Mouse (Mus musculus): ENCODE measurements at regions not wholly inside any gene's neighbourhood (a gene's known extent, or its start where the extent isn't known, plus 50 kb on each side); places are given as distances from the start of the nearest gene placed in this dataset.

DNA sequence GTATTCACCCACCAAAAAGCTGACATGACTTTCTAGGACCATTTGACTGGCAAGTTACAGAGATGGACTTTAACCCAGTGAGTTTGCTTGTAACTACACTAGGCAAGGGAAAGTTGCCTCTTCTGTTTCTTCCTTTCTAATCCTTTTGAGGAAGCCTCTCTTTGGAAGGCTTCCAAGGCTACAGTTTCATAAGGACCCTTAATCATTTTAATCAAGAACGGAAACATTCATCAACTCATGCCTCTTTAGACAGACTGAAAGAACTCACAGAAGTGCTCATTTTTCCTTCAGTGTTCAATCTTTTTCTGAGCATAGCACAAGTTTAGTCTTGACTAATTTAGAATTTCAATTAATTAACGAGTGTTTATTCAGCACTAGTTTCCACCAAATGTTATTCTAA is 84.2 kb downstream of the Ddx1 start:
- no peak for DNase-seq (ENCODE audit: low read depth, low spot score)

GRCm38 (mm10) chr12:13161051-13161450 is 88.0 kb downstream of the Ddx1 start:
- DNase-seq (ENCODE audit: low read depth, low spot score): no peak

- DNase-seq (ENCODE audit: low read depth, low spot score): no peak
Observed at GRCm38 (mm10) chr12:13159346-13160055, 89.5 kb downstream of the Ddx1 start.

- no peak for DNase-seq (ENCODE audit: low read depth, low spot score)
Observed at GRCm38 (mm10) chr12:13157666-13158381, 91.2 kb downstream of the Ddx1 start.

DNA sequence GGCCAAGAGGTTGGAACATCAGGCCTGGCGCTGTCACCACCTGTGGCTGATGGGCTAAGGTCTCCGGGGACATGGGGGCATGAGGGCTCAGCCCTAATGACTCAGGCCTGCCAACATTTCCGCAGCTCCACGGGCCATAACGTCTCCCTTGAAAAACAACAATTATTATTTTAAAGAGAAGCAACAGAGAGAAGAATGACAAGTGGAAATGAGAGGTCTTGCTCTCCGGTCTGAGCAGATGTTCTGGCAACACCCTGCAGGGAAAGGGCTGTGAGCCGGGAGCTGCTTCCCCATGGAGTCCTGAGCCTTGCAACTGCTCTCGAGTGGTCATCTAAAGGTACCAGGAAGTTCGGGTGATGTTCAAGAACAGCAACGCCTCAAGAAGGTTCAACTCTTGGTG is 91.9 kb downstream of the Ddx1 start:
- no peak for DNase-seq (ENCODE audit: low read depth, low spot score)

DNA sequence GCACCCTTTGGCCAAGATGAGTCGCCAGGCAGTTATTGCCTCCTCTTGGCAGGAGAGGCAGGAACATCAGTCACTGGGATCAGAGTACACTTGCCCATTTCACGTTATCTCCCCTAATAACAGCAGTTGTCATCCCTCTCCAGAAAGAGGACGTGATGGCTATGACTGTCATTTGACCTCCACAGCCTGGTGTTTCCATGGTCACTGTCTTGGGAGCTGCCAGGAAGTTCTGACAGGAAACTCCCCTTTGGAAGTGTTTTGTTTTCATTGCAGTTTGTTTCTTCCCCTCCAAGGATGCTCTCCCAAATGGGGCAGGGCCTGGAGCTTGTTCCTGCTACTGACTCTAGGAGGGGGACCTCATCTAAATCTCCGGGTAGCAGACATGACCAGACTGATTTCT is 98.3 kb downstream of the Ddx1 start:
- no peak for DNase-seq (ENCODE audit: low read depth, low spot score)

DNA sequence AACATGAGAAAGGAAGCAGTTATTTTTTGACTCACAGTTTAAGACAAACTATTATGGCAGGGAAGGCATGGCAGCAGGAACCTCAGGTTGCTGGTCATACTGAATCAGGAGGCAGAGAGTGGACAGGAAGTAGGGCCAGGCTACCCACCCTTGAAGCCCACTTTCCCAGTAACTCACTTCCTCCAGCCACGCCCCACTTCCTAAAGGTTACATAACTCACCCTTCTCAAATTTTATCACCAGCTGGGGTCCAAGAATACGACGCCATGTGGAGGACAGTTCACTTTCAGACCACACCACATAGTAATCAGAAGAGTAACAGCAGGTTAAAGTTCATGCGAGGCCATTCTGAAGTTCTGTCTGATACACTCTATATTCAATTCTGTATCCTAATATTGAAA is 101.8 kb downstream of the Ddx1 start:
- no peak for DNase-seq (ENCODE audit: low read depth, low spot score)

DNA sequence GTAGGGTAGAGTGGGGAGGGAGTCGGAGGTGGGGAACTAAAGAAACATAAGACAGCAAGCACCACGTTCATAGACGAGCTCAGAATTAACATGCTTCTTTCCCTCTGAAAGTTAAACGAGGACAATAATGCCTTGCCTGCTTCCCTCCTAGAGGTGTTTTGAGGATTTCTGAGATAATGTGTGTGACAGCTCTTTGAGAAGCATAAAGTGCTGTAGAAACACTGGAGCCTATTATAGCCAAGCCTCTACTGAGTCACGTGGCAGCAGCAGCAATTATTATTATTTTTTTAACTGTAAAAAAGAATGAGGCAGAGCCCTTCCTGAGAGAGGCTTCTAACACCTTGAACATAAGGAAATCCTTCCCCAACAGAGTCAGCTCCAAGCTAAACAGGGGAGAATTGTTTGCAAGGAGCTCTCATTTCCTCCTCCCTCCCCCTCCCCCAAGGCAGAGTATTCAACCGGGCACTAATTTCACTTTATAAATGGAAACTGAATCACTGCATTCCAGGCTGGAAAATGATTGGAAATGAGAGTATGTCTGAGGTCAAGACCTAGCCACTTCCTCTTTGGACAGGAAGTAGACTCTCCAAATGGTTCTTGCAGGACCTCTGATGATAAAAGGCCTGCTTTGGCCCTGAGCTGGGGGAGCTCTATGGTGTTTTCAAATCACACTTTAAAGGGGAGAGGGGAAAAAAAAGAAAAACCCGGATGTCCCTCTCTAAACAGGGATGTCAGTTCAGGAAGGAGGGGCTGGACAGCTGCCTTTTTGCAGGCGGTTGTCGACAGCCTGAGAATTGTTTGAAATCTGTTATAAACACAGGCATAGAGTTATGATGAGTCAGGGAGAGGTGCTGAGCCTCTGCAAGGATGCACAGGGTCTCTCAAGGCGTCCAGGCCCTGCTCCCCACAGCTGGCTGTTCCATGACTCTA is 103.6 kb downstream of the Ddx1 start:
- peak; percentile 39 for DNase-seq (ENCODE audit: low read depth, low spot score)

DNA sequence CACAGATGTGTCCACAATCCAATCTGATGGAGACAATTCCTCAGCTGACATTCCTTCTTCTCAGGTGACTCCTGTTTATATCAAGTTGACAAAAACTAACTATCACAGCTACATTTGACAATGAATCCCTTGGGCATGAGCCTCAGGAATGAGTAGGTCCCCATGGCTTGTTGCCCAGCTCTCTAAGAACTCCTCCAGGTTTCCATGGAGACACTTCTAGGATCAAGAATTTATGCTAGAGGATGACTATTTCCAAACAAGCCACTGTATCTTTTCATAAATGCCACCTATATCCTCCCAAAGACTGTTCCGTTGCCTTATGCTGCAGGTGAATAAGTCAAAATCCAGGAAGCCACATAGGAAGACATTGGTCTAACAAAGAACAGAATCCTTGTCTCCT is 104.3 kb downstream of the Ddx1 start:
- no peak for DNase-seq (ENCODE audit: low read depth, low spot score)

- no peak for DNase-seq (ENCODE audit: low read depth, low spot score)
Observed at GRCm38 (mm10) chr12:13140636-13141035, 108.4 kb downstream of the Ddx1 start.

DNA sequence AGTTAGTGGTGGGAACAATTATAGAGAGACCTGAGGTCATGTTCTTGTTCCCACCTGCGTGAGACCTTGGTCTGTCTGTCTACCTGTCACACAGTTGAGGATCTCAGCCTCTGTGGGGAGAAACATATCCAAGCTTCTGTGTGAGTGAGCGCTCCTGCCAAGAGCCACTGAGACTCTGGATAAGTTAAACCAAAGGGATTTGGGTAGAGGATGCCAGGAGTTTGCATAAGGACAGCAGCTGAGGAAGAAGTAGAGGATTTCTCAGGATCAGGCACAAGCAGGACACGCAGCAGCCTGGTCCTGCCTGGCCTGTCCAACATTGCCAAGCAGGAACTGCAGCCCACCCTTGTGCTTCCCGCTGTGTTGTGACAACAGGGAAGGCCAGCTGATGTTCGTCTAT is 109.8 kb downstream of the Ddx1 start:
- DNase-seq (ENCODE audit: low read depth, low spot score): no peak

DNA sequence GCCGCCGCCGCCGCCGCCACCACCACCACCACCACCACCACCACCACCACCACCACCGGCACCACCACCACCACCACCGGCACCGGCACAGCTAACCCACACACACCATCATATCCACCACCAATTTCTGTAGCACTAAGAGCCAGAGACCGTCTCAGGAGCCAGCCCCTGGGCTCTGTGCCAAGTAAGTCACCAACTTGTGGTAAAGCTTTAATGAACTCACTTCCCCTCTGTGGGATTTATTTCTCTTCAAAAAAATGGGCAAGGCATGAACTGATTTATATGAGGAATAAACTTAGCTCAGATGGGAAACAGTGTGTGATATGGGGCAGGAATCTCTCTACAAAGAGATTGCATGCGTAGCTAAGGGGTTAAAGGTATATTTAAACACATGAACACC is 114.8 kb downstream of the Ddx1 start:
- no peak for DNase-seq (ENCODE audit: low read depth, low spot score)

DNA sequence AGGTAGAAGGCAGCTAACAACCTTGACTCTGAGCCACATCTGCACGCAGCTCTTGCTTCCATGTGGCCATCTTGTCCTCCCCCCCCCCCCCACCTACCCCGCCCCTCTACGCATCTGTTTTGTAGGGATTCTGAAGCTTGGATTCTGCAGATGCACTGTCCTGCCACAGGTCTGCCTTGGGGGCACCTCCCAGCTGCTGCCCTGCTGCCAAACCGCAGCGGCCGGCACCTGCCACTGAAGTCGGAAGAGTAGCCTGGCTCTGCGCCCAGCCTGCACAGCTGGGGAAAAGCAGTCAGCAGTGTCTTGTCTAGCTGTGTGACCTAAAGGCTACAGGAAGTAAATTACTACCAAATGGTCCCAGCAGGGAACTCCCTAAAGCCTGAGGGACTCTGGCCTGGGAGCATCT is 119.3 kb downstream of the Ddx1 start:
- peak; percentile 27 for DNase-seq (ENCODE audit: low read depth, low spot score)

- DNase-seq (ENCODE audit: low read depth, low spot score): no peak
Observed at GRCm38 (mm10) chr12:13127407-13127806, 121.6 kb downstream of the Ddx1 start.

DNA sequence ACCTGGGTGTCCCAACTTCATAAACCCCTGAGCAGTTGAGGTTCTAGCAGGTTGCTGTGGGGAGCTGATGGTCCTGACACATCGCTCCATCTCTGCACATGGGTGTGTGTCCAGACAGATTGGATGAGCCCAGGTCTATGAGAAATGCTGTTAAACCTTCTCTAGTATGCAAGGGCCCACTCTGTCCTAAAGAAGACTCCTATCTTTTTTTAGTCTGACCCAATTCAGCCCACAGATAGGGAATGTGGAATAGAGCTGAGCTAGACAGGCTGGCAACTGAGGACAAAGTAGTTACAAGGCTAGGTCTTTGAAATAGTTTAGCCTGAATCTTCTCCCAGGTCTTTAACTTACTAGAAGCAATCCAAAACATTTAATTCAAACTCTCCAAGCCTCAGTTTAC is 124.0 kb downstream of the Ddx1 start:
- no peak for DNase-seq (ENCODE audit: low read depth, low spot score)

GRCm38 (mm10) chr12:13122282-13122681 is 126.7 kb downstream of the Ddx1 start:
- DNase-seq (ENCODE audit: low read depth, low spot score): no peak

GRCm38 (mm10) chr12:13120581-13120980 is 128.4 kb downstream of the Ddx1 start:
- no peak for DNase-seq (ENCODE audit: low read depth, low spot score)

DNA sequence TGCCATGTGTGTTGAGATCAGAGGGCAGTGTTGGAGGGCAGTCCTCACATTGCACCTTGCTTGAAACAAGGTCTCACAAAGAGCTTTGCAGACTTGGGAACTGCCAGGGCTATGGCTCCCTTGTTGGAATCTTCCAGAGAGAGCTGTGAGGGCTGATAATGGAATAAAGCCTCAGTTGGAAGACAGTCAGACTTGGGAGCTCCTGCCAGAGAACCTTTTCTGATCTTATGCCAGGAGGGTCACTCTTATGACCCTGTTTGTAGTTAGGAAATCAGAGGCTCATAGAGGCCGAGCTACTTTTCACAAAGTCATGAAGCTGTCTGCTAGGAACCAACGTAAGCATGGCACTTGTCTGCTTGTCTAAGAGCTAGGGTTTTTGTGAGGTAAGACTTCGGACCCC is 129.4 kb downstream of the Ddx1 start:
- no peak for DNase-seq (ENCODE audit: low read depth, low spot score)

GRCm38 (mm10) chr12:13118026-13118425 is 131.0 kb downstream of the Ddx1 start:
- no peak for DNase-seq (ENCODE audit: low read depth, low spot score)

DNA sequence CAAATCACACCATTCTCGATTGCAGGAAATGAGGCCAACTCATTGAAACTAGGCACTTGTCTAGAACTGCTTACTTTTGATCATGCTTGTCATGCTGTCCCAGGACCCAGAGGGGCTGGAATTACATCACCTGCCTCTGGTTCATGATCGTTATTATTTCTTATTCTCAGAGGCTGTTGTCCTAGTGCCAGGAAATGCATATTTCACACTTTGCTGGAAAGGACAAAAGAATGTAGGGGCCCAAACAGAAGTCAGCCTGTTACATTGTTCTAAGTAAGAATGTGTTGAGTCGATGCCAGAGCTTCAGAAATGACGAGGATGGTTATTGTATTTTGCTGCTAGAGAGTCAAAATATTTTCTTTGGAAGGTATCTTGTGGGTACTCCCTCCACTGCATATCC is 134.7 kb downstream of the Ddx1 start:
- no peak for DNase-seq (ENCODE audit: low read depth, low spot score)

- no peak for DNase-seq (ENCODE audit: low read depth, low spot score)
Observed at GRCm38 (mm10) chr12:13106931-13107330, 142.1 kb downstream of the Ddx1 start.
